Mouse (Mus musculus): ENCODE results near the gene Rassf7.

DNA sequence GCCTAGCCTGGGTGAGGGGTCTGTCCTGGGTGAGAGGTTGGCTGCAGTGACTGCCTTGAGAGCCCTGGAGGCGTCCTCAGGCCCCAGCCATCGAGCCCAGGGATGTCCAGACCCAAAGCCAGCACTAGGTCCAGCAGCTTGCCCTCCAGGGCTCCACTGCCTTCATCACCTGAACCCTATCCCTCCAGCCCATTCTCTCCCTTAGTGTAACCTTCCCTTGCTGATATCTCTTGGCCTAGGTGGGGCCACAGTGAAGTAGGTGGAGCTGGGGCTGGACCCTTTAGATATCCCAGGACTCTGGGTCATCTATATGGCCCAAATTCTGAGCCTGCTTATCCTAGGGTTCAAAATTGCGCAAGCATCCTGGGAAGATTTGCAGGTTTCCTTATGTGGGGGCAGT lies 6.1 kb upstream of the Rassf7 start:
- TF ChIP-seq POLR2A (IDR thresholded peaks at IDR 0.05; ENCODE audit: extremely low read depth, insufficient read depth, low read length) (no peak), CTCF (IDR thresholded peaks at IDR 0.05; ENCODE audit: low read depth, low read length) (no peak)

Measured in liver, adult 2 months (tissue).